In the genomic region with DNA sequence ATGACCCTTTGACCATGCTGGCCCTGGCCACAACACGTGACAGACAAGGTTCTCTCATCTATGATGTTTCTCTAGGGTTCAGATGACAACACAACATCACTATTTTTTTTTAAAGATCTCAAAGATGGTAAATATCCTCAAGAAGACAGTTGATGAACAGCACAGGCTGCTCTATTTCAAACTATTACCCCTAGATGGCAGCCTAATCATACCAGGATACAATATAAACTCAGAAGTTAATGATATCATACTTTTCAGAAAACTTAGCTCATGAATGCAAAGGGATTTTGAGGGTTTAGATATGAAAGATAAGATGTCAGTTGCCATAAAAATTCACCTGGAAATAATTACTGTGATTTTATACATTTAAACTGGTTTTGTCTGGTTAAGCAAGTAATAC, we compare ENCODE assay signal across 32 mouse cellular contexts. TPM values are rescaled to one million over a fixed set of nuclear protein-coding genes. Genes with fewer than 3 reads are reported as not detected.
DNase-seq lines count a peak whose midpoint lies in the region; ATAC-seq and TF ChIP-seq lines count a peak whose summit lies in the region.
"Had no signal": no experiment of that assay in that cellular context is flagged by ENCODE, and none has a peak within 500 bp of the region (broad histone marks: within the 10 kb centered on the region; RNA-seq: fewer than 3 reads in every experiment).

No protein-coding gene starts in this region.

- TF ChIP-seq POLR2A in lung, adult 2 months (IDR thresholded peaks at IDR 0.05; ENCODE audit: borderline replicate concordance, extremely low read depth, low read depth, low read length), result no peak
- TF ChIP-seq POLR2A in MEL (IDR thresholded peaks at IDR 0.05; ENCODE audit: control insufficient read depth in 1 of 2, insufficient read depth in 1 of 2, low read depth in 1 of 2, low read length in 2 of 2, poor library complexity in 1 of 2), result no peak

- H3K4me1 ChIP-seq in hindbrain, postnatal 0 days (ENCODE audit: insufficient read depth, low read length), result no peaks in the 10 kb centered on the region
- H3K4me1 ChIP-seq in hindbrain, embryonic 10.5 days (replicated peaks), result no peaks in the 10 kb centered on the region
- no peaks in the 10 kb centered on the region for H3K4me1 ChIP-seq in lung, postnatal 0 days (ENCODE audit: insufficient read depth, low read depth, low read length)
- no peaks in the 10 kb centered on the region for H3K4me1 ChIP-seq in lung, adult 2 months (ENCODE audit: control insufficient read depth, insufficient read depth, low read length)
- no peaks in the 10 kb centered on the region for H3K4me1 ChIP-seq in MEL (ENCODE audit: control insufficient read depth in 1 of 2, insufficient read depth in 2 of 2, low read length in 2 of 2)
- H3K4me1 ChIP-seq: forebrain, embryonic 10.5 days; heart, embryonic 10.5 days; kidney, embryonic 15.5 days; megakaryocyte, embryonic 14.5 days; neural tube, embryonic 12.5 days had no signal

- H3K79me2 ChIP-seq in MEL (ENCODE audit: control insufficient read depth, insufficient read depth, low read length, poor library complexity), result no peaks in the 10 kb centered on the region

- peak; percentile 17 for TF ChIP-seq RAD21 in MEL (IDR thresholded peaks at IDR 0.05; ENCODE audit: low read depth, low read length)

- no peak overlapping the region for H3K9ac ChIP-seq in hindbrain, postnatal 0 days (replicated peaks; ENCODE audit: low read length)
- no peak overlapping the region for H3K9ac ChIP-seq in lung, postnatal 0 days (replicated peaks; ENCODE audit: low read depth)
- no peak overlapping the region for H3K9ac ChIP-seq in MEL (ENCODE audit: control insufficient read depth, low read depth, low read length, poor library complexity, severe bottlenecking)
- H3K9ac ChIP-seq: kidney, embryonic 15.5 days; neural tube, embryonic 12.5 days had no signal

- no peak for TF ChIP-seq EP300 in lung, postnatal 0 days (IDR thresholded peaks at IDR 0.05)
- TF ChIP-seq EP300 in MEL (IDR thresholded peaks at IDR 0.05; ENCODE audit: low read depth in 1 of 2, low read length in 2 of 2), result no peak

- DNase-seq in hindbrain, postnatal 0 days (ENCODE audit: low spot score), result peak; percentile 4
- DNase-seq in hindbrain, embryonic 10.5 days (ENCODE audit: low spot score), result no peak
- no peak for DNase-seq in lung, postnatal 0 days (ENCODE audit: low spot score)
- DNase-seq in lung, adult 2 months, result no peak
- DNase-seq in MEL (ENCODE audit: low read depth, low spot score), result peak; percentile 6
- no peak for DNase-seq in frontal cortex, adult 2 months (ENCODE audit: extremely low spot score in 1 of 2, low spot score in 1 of 2)
- no peak for DNase-seq in spleen, postnatal 14 days (ENCODE audit: low spot score in 2 of 2)
- DNase-seq: adrenal gland, postnatal 36 days; cerebellum, adult 9-11 months; kidney, adult 11 months; lung, postnatal 14 days; midbrain, embryonic 14.5 days had no signal

- no peak; the same call in 1 of the 2 replicates for TF ChIP-seq CTCF in hindbrain, postnatal 0 days (IDR thresholded peaks at IDR 0.05; ENCODE audit: low read depth)
- 0 out of 2 replicates have a peak, but pooled peaks have one; percentile 26 for TF ChIP-seq CTCF in lung, postnatal 0 days (IDR thresholded peaks at IDR 0.05)
- TF ChIP-seq CTCF in lung, adult 2 months (IDR thresholded peaks at IDR 0.05; ENCODE audit: insufficient read depth, low read length), result no peak
- TF ChIP-seq CTCF in MEL (IDR thresholded peaks at IDR 0.05 in 2 of 3, conservative IDR thresholded peaks at IDR 0.05 in 1 of 3; ENCODE audit: control insufficient read depth in 1 of 3, insufficient read depth in 1 of 3, low read depth in 2 of 3, low read length in 3 of 3, poor library complexity in 1 of 3, severe bottlenecking in 1 of 3), result peak in 1 of 3 experiments; percentile 33; a peak in 2 of 6 replicates

- no peaks in the 10 kb centered on the region for H3K36me3 ChIP-seq in hindbrain, postnatal 0 days (ENCODE audit: insufficient read depth, low read length)
- no peaks in the 10 kb centered on the region for H3K36me3 ChIP-seq in hindbrain, embryonic 10.5 days
- no peaks in the 10 kb centered on the region for H3K36me3 ChIP-seq in lung, postnatal 0 days (ENCODE audit: insufficient read depth, low read length)
- H3K36me3 ChIP-seq in MEL (ENCODE audit: control insufficient read depth in 1 of 2, insufficient read depth in 2 of 2, low read length in 2 of 2), result no peaks in the 10 kb centered on the region
- H3K36me3 ChIP-seq: forebrain, embryonic 10.5 days; heart, embryonic 10.5 days; kidney, embryonic 15.5 days; neural tube, embryonic 12.5 days had no signal

- H3K9me3 ChIP-seq in hindbrain, postnatal 0 days (ENCODE audit: low read length), result no peaks in the 10 kb centered on the region
- H3K9me3 ChIP-seq in hindbrain, embryonic 10.5 days, result no peaks in the 10 kb centered on the region
- no peaks in the 10 kb centered on the region for H3K9me3 ChIP-seq in lung, postnatal 0 days (ENCODE audit: low read length)
- no peaks in the 10 kb centered on the region for H3K9me3 ChIP-seq in MEL (replicated peaks; ENCODE audit: insufficient read depth, low read length)
- H3K9me3 ChIP-seq: forebrain, embryonic 10.5 days; heart, embryonic 10.5 days; kidney, embryonic 15.5 days; megakaryocyte, embryonic 14.5 days; neural tube, embryonic 12.5 days had no signal

- no peak overlapping the region for H3K27ac ChIP-seq in hindbrain, postnatal 0 days
- H3K27ac ChIP-seq in hindbrain, embryonic 10.5 days, result no peak overlapping the region
- H3K27ac ChIP-seq in lung, postnatal 0 days (ENCODE audit: low read length), result no peak overlapping the region
- H3K27ac ChIP-seq in MEL (ENCODE audit: control insufficient read depth, low read depth, low read length), result no peak overlapping the region
- H3K27ac ChIP-seq: forebrain, embryonic 10.5 days; heart, embryonic 10.5 days; kidney, embryonic 15.5 days; neural tube, embryonic 12.5 days had no signal

- WGBS in hindbrain, postnatal 0 days, result 32% methylated on average over 1 of the region's 1 CpGs
- WGBS in hindbrain, embryonic 10.5 days, result 29% methylated on average over 1 of the region's 1 CpGs
- WGBS in lung, postnatal 0 days, result 15% methylated on average over 1 of the region's 1 CpGs
- WGBS in lung, adult 2 months, result 28% methylated on average over 1 of the region's 1 CpGs

- H3K4me2 ChIP-seq in hindbrain, postnatal 0 days (ENCODE audit: low read depth, low read length), result no peak overlapping the region
- H3K4me2 ChIP-seq in lung, postnatal 0 days (replicated peaks; ENCODE audit: low read depth, low read length), result no peak overlapping the region
- H3K4me2 ChIP-seq: kidney, embryonic 15.5 days; neural tube, embryonic 12.5 days had no signal

- no peaks in the 10 kb centered on the region for H3K27me3 ChIP-seq in hindbrain, postnatal 0 days (ENCODE audit: insufficient read depth, low read length)
- H3K27me3 ChIP-seq in hindbrain, embryonic 10.5 days (ENCODE audit: insufficient read depth, poor library complexity, severe bottlenecking), result no peaks in the 10 kb centered on the region
- no peaks in the 10 kb centered on the region for H3K27me3 ChIP-seq in lung, postnatal 0 days (replicated peaks; ENCODE audit: insufficient read depth, low read length)
- no peaks in the 10 kb centered on the region for H3K27me3 ChIP-seq in MEL (ENCODE audit: control insufficient read depth in 1 of 2, insufficient read depth in 2 of 2, low read length in 2 of 2)
- H3K27me3 ChIP-seq: kidney, embryonic 15.5 days; megakaryocyte, embryonic 14.5 days; neural tube, embryonic 12.5 days had no signal

- H3K4me3 ChIP-seq in hindbrain, postnatal 0 days (ENCODE audit: low read length), result no peak overlapping the region
- no peak overlapping the region for H3K4me3 ChIP-seq in hindbrain, embryonic 10.5 days
- H3K4me3 ChIP-seq in lung, postnatal 0 days (ENCODE audit: low read depth, low read length), result no peak overlapping the region
- no peak overlapping the region for H3K4me3 ChIP-seq in lung, adult 2 months (replicated peaks; ENCODE audit: extremely low read depth, low read depth, low read length)
- no peak overlapping the region for H3K4me3 ChIP-seq in MEL (ENCODE audit: control insufficient read depth in 1 of 2, insufficient read depth in 1 of 2, low read depth in 2 of 2, low read length in 2 of 2)
- H3K4me3 ChIP-seq: forebrain, embryonic 10.5 days; heart, embryonic 10.5 days; kidney, embryonic 15.5 days; megakaryocyte, embryonic 14.5 days; neural tube, embryonic 12.5 days had no signal

- ATAC-seq in hindbrain, postnatal 0 days, result no peak
- no peak for ATAC-seq in lung, postnatal 0 days
- ATAC-seq: hindbrain, embryonic 16.5 days had no signal

TF ChIP-seq in MEL, 35 proteins besides CTCF, POLR2A, EP300 and RAD21 (continues in another document):
- no peak for TF ChIP-seq MYC (IDR thresholded peaks at IDR 0.05; ENCODE audit: low read depth, low read length)
- TF ChIP-seq USF2 (IDR thresholded peaks at IDR 0.05; ENCODE audit: borderline replicate concordance in 1 of 2, insufficient read depth in 1 of 2, low read depth in 1 of 2, low read length in 2 of 2), result no peak
- no peak for TF ChIP-seq ZMIZ1 (IDR thresholded peaks at IDR 0.05; ENCODE audit: low read depth, low read length)
- TF ChIP-seq ZNF384 (IDR thresholded peaks at IDR 0.05; ENCODE audit: low read depth, low read length), result no peak
- TF ChIP-seq MAZ (IDR thresholded peaks at IDR 0.05; ENCODE audit: low read depth, low read length), result no peak
- no peak for TF ChIP-seq ZKSCAN1 (IDR thresholded peaks at IDR 0.05; ENCODE audit: low read depth, low read length)
- TF ChIP-seq GABPA (IDR thresholded peaks at IDR 0.05; ENCODE audit: low read depth, low read length), result no peak

RNA-seq across cellular contexts. Expression of a gene that starts 26.8 kb away (rescaled TPM):
- not detected in 2 replicates for total RNA-seq in hindbrain, postnatal 0 days (2014; rRNA removed)
- polyA plus RNA-seq in hindbrain, postnatal 0 days (2015; fragmentation: Nextera tagmentation; extraction: Ambion mirVana), result not detected in 2 replicates
- polyA plus RNA-seq in hindbrain, embryonic 10.5 days (2016; fragmentation: Nextera tagmentation; extraction: Ambion mirVana), result not detected in 2 replicates
- polyA plus RNA-seq in lung, postnatal 0 days (2015; fragmentation: Nextera tagmentation; extraction: Ambion mirVana), result not detected in 2 replicates
- not detected in 2 replicates for polyA plus RNA-seq in lung, adult 2 months (2012; rRNA removed)
- total RNA-seq in MEL (2012; rRNA removed), result not detected in 2 replicates
- polyA plus RNA-seq in MEL (2012; ENCODE audit: insufficient read depth in 1 of 2, insufficient read length in 2 of 2, low read depth in 1 of 2, low replicate concordance in 2 of 2, missing spikeins in 1 of 2), result not detected
- not detected in 2 replicates for polyA plus RNA-seq in frontal cortex, adult 2 months (2012; rRNA removed)
- total RNA-seq: adrenal gland, adult 18-20 months; adrenal gland, postnatal 36 days; common myeloid progenitor, adult 5-6 weeks; gastrocnemius, adult 8-10 months; hematopoietic stem cell, adult 5-6 weeks; layer of hippocampus, postnatal 14 days; left cerebral cortex, postnatal 10 days; liver, adult 2 months had no signal
- polyA plus RNA-seq: forebrain, embryonic 10.5 days; gonadal fat pad, adult 2 months; heart, embryonic 10.5 days; heart, embryonic 16.5 days; hindbrain, embryonic 16.5 days; kidney, embryonic 15.5 days; large intestine, adult 2 months; limb, embryonic 11.5 days; liver, adult 2 months; liver, embryonic 16.5 days; midbrain, embryonic 14.5 days; neural tube, embryonic 12.5 days; thymus, postnatal 0 days; urinary bladder, adult 2 months had no signal

RNA-seq across cellular contexts. Expression of a gene that starts 26.8 kb away (rescaled TPM):
- total RNA-seq in hindbrain, postnatal 0 days (2014; rRNA removed), result not detected in 2 replicates
- not detected in 2 replicates for polyA plus RNA-seq in hindbrain, postnatal 0 days (2015; fragmentation: Nextera tagmentation; extraction: Ambion mirVana)
- not detected in 2 replicates for polyA plus RNA-seq in hindbrain, embryonic 10.5 days (2016; fragmentation: Nextera tagmentation; extraction: Ambion mirVana)
- not detected in 2 replicates for polyA plus RNA-seq in lung, postnatal 0 days (2015; fragmentation: Nextera tagmentation; extraction: Ambion mirVana)
- not detected in 2 replicates for polyA plus RNA-seq in lung, adult 2 months (2012; rRNA removed)
- total RNA-seq in MEL (2012; rRNA removed), result not detected in 2 replicates
- not detected for polyA plus RNA-seq in MEL (2012; ENCODE audit: insufficient read depth in 1 of 2, insufficient read length in 2 of 2, low read depth in 1 of 2, low replicate concordance in 2 of 2, missing spikeins in 1 of 2)
- polyA plus RNA-seq in frontal cortex, adult 2 months (2012; rRNA removed), result not detected in 2 replicates
- total RNA-seq: adrenal gland, adult 18-20 months; adrenal gland, postnatal 36 days; common myeloid progenitor, adult 5-6 weeks; gastrocnemius, adult 8-10 months; hematopoietic stem cell, adult 5-6 weeks; layer of hippocampus, postnatal 14 days; left cerebral cortex, postnatal 10 days; liver, adult 2 months had no signal
- polyA plus RNA-seq: forebrain, embryonic 10.5 days; gonadal fat pad, adult 2 months; heart, embryonic 10.5 days; heart, embryonic 16.5 days; hindbrain, embryonic 16.5 days; kidney, embryonic 15.5 days; large intestine, adult 2 months; liver, adult 2 months; liver, embryonic 16.5 days; midbrain, embryonic 14.5 days; neural tube, embryonic 12.5 days; urinary bladder, adult 2 months had no signal

Comparison
In these comparisons a context has a peak if more than half of its experiments do, and no peak if none do; other contexts are left out.
1. DNase-seq: peak in hindbrain, postnatal 0 days (single experiment) and MEL (single experiment); none in hindbrain, embryonic 10.5 days (single experiment), lung, postnatal 0 days (single experiment), lung, adult 2 months (single experiment), frontal cortex, adult 2 months (0 of 2) and spleen, postnatal 14 days (0 of 2).